Mouse (Mus musculus) limb, embryonic 13.5 days (tissue): ENCODE results near the gene Akap8. TPM values are rescaled to one million over a fixed set of nuclear protein-coding genes. Genes with fewer than 3 reads are reported as not detected.

Experiments used
- ATAC-seq: fragments of 200-750 bp; cut with Nextera tagmentation; 2 replicates; pipeline ENCODE4 v1.8.0; 2017; ENCODE audit warnings: low read depth, moderate number of reproducible peaks, moderate TSS enrichment; ENCODE audit not compliant: low FRiP score
- H3K27ac ChIP-seq: fragments of 300-500 bp; sonication (generic); 2 replicates; pipeline ENCODE4 v1.5.1; 2015; ENCODE audit warnings: inconsistent platforms, mild to moderate bottlenecking, moderate library complexity
- H3K27me3 ChIP-seq: fragments of 300-500 bp; sonication (generic); 2 replicates; pipeline ENCODE4 v1.6.1; 2015; ENCODE audit warnings: mild to moderate bottlenecking, inconsistent platforms
- H3K36me3 ChIP-seq: fragments of 300-500 bp; sonication (generic); 2 replicates; pipeline ENCODE4 v1.6.1; 2015; ENCODE audit warnings: inconsistent platforms, mild to moderate bottlenecking, moderate library complexity
- H3K4me1 ChIP-seq: fragments of 300-500 bp; sonication (generic); 2 replicates; pipeline ENCODE4 v1.6.1; 2015; ENCODE audit warnings: inconsistent platforms
- H3K4me2 ChIP-seq: fragments of 300-500 bp; sonication (generic); replicated peaks from 2 replicates; pipeline ENCODE4 v1.6.1; 2015; ENCODE audit warnings: inconsistent platforms, mild to moderate bottlenecking, moderate library complexity
- H3K4me3 ChIP-seq: fragments of 300-500 bp; sonication (generic); 2 replicates; pipeline ENCODE4 v1.5.1; 2015; ENCODE audit warnings: moderate library complexity, mild to moderate bottlenecking, inconsistent platforms
- H3K9ac ChIP-seq: fragments of 300-500 bp; sonication (generic); 2 replicates; pipeline ENCODE4 v1.6.1; 2015; ENCODE audit warnings: mild to moderate bottlenecking, inconsistent platforms
- H3K9me3 ChIP-seq: fragments of 300-500 bp; sonication (generic); 2 replicates; pipeline ENCODE4 v1.6.1; 2016; ENCODE audit warnings: inconsistent platforms
- WGBS: fragments of 180-500 bp; shearing (Covaris S2); methylation state at CpG from one replicate; pipeline ENCODE4 v1.1.7; 2015; 5-methylcytosine and 5-hydroxymethylcytosine counted together
- polyA plus RNA-seq: library from polyadenylated mRNA; unstranded; fragments of >200 nt; fragmentation: Nextera tagmentation; extraction: Ambion mirVana; gene quantifications from 2 replicates; pipeline ENCODE4 v1.2.1, GENCODE M21; 2015

Gene Akap8
- polyA plus RNA-seq, 1 experiment from 2014 or later, result 123 TPM

DNA sequence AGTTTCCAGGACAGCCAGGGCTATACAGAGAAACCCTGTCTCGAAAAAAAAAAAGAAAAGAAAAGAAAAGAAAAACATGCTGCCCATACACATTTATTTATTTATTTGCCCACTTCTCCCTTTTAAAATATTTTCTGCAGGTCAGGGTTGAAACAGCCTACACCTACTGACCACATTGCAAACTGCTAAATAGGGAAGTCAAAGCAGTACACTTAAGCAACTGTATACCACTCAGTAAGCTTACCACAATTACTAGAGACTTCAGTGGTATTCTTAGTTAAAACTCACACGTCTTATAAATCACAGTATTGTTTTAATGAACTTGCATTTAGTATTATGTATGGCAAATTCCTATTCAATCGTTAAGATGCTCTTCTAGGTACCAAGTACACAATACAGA is 40.5 kb downstream of the Akap8 start:
- Histone ChIP-seq H3K9me3 (no peaks in the 10 kb centered on the region), H3K4me3 (no peak overlapping the region), H3K4me2 (no peak overlapping the region), H3K9ac (no peak overlapping the region), H3K4me1 (peaks cover 29% of the 10 kb centered on the region), H3K27me3 (no peaks in the 10 kb centered on the region), H3K27ac (no peak overlapping the region), H3K36me3 (no peaks in the 10 kb centered on the region)
- WGBS, result 83% methylated on average over 3 of the region's 3 CpGs
- ATAC-seq, result no peak

DNA sequence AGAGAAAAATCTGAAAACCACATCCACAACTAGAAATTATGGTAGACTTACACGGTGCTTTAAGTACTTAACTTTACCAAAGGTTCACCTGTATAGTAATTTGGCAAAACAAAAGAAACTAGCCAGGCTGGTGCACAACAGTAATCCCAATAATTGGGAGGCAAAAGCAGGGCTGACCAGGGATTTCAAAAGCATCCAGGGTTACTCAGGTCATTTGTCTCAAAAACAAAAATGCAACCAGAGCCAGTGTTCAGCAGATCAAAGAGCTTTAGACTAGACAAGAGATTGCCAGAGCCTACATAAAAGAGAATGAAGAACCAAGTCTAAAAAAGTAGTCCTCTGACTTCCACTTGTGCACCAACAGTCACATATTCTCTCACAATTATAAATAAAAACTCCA is 43.8 kb downstream of the Akap8 start:
- H3K4me1 ChIP-seq, result peaks cover 12% of the 10 kb centered on the region
- no peaks in the 10 kb centered on the region for H3K27me3 ChIP-seq
- 86% methylated on average over 1 of the region's 1 CpGs for WGBS
- H3K4me3 ChIP-seq, result no peak overlapping the region
- no peaks in the 10 kb centered on the region for H3K36me3 ChIP-seq
- no peak overlapping the region for H3K9ac ChIP-seq
- ATAC-seq, result no peak
- H3K27ac ChIP-seq, result no peak overlapping the region
- H3K9me3 ChIP-seq, result no peaks in the 10 kb centered on the region
- H3K4me2 ChIP-seq, result no peak overlapping the region

DNA sequence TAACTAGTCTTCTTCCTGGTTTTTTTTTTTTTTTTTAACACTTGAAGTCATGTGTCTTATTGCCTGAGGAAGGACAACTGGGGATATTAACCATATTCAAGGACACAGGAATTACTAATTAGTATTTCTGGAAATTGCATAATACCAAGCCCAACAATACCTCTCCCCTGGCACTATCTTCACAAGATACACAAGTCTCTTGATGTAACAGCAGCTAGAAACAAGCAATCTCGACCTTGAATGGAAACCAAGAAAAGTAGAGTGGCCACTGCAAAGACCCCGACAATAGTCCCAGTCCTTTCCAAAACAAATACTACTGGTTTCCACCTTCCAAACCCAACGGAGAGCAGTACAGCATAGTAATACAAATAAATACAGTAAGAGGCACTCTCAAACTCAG is 45.5 kb downstream of the Akap8 start:
- H3K36me3 ChIP-seq, result no peaks in the 10 kb centered on the region
- H3K4me2 ChIP-seq, result no peak overlapping the region
- H3K9ac ChIP-seq, result no peak overlapping the region
- no peak for ATAC-seq
- no peaks in the 10 kb centered on the region for H3K9me3 ChIP-seq
- H3K27ac ChIP-seq, result no peak overlapping the region
- H3K4me3 ChIP-seq, result no peak overlapping the region
- 94% methylated on average over 3 of the region's 3 CpGs for WGBS
- H3K27me3 ChIP-seq, result no peaks in the 10 kb centered on the region
- H3K4me1 ChIP-seq, result peaks cover 6% of the 10 kb centered on the region; the same call in 1 of the 2 replicates

DNA sequence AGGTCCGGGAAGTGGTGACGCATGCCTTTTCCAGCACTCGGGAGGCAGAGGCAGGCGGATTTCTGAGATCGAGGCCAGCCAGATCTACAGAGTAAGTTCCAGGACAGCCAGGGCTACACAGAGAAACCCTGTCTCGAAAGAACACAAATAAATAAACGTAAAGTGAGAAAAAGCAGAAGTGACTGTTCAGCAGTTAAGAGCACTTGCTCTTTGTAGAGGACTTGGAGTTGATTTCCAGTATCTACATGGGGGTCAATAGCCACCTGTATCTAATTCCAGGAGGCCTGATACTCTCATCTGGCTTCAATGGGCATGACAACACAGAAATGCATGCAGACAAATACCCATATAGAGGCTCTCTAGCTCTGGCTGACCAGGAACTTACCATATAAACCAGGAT is 51.9 kb downstream of the Akap8 start:
- ATAC-seq, result no peak
- H3K4me1 ChIP-seq, result peaks cover 8% of the 10 kb centered on the region; the same call in 1 of the 2 replicates
- WGBS, result 92% methylated on average over 7 of the region's 7 CpGs

DNA sequence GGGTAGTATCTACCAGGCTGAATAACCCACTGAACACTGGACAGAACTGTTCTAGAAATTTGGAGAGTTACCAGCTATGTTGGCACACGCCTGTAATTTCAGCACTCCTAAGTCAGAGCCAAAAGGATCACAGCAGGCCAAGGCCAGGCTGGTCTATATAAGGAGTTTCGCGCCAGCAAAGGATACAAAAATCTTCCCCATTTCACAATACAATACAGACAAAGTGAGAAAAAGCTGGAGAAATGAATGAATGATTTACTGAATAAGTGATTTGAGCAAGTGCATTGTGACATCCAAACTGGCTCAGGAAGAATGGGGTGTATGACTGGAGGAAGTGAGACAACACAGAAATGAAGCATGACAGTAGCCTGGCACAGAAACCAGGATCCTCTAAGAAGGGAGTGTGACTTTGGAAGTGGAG is 52.5 kb downstream of the Akap8 start:
- Histone ChIP-seq H3K4me1 (peaks cover 8% of the 10 kb centered on the region; the same call in 1 of the 2 replicates), H3K27me3 (no peaks in the 10 kb centered on the region)

More for the DNA sequence above, 51.9 kb downstream of the Akap8 start:
- H3K9me3 ChIP-seq, result no peaks in the 10 kb centered on the region
- no peak overlapping the region for H3K9ac ChIP-seq
- H3K4me3 ChIP-seq, result no peak overlapping the region
- H3K27ac ChIP-seq, result no peak overlapping the region
- H3K27me3 ChIP-seq, result no peaks in the 10 kb centered on the region
- H3K4me2 ChIP-seq, result no peak overlapping the region
- no peaks in the 10 kb centered on the region; the same call in none of the 2 replicates for H3K36me3 ChIP-seq

DNA sequence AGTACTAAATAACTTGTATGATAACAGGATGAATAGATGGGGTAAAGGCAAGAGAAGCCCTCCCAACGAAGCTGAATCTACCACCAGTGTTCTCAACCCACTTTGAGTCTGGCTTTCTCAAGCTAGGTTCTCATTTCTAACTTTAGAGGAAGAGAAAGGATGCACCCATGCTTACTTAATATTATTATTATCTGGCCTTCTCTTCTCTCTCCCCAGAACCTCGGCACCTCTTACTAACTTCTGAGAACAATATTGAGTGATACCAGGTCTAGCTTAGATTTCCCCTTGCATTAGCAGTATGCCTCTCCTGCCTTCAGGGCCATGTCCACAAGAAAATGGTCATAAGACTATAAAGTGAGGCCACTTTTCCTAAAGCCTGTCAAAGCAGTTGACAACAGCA is 52.9 kb downstream of the Akap8 start:
- H3K9ac ChIP-seq, result no peak overlapping the region
- no peak for ATAC-seq
- no peak overlapping the region for H3K27ac ChIP-seq
- H3K9me3 ChIP-seq, result no peaks in the 10 kb centered on the region
- H3K4me2 ChIP-seq, result no peak overlapping the region
- H3K4me3 ChIP-seq, result no peak overlapping the region
- H3K27me3 ChIP-seq, result no peaks in the 10 kb centered on the region
- H3K36me3 ChIP-seq, result no peaks in the 10 kb centered on the region; the same call in none of the 2 replicates
- H3K4me1 ChIP-seq, result peaks cover 8% of the 10 kb centered on the region; the same call in 1 of the 2 replicates
- 82% methylated on average over 2 of the region's 2 CpGs for WGBS

More for the DNA sequence above, 52.5 kb downstream of the Akap8 start:
- Histone ChIP-seq H3K9me3 (no peaks in the 10 kb centered on the region), H3K4me2 (no peak overlapping the region), H3K36me3 (no peaks in the 10 kb centered on the region; the same call in none of the 2 replicates), H3K9ac (no peak overlapping the region), H3K4me3 (no peak overlapping the region), H3K27ac (no peak overlapping the region)
- 93% methylated on average over 3 of the region's 3 CpGs for WGBS
- ATAC-seq, result no peak

DNA sequence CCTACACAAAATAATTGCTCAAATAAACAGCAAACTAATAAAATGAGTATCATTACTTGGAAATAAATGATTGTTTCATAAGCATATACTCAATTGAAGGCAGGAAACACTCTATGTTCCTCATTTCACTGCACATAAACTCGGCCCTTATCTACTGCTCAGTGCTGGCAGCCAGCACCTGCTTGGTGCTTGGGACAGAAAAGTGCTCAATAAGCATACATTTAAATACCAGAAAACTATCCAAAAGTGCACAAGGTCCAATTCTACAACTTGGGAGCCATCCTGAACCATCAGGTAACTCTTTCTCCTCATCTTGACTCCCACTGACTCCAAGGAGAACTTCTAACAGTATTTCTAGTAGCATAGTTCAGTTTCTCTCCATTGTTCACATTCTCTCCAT is 53.4 kb downstream of the Akap8 start:
- Histone ChIP-seq H3K4me2 (no peak overlapping the region), H3K27ac (no peak overlapping the region), H3K27me3 (no peaks in the 10 kb centered on the region), H3K9ac (no peak overlapping the region), H3K4me3 (no peak overlapping the region), H3K4me1 (peaks cover 8% of the 10 kb centered on the region; the same call in 1 of the 2 replicates), H3K36me3 (no peaks in the 10 kb centered on the region; the same call in none of the 2 replicates), H3K9me3 (no peaks in the 10 kb centered on the region)
- ATAC-seq, result no peak
- 100% methylated on average over 1 of the region's 1 CpGs for WGBS

DNA sequence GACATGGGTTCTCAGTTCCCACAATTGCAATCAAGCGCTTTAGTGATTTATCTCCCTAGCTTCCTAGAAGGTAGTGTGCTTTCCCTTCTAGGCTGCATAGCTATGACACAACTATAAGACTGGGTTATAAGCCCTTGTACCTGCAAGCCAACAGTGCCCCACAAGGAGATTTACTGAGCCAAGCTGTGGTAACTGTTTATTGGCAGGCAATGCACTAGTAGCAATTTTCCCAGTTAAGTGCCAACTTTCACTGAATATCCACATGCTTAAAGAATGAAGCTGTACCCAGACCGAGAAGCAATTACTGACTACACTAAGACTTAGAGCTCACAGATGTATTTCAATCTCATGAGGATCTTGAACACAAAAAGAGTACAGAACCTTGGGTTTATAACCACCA is 57.4 kb downstream of the Akap8 start:
- Histone ChIP-seq H3K27me3 (no peaks in the 10 kb centered on the region), H3K9ac (no peak overlapping the region), H3K4me2 (no peak overlapping the region), H3K4me1 (no peaks in the 10 kb centered on the region), H3K36me3 (peaks cover 2% of the 10 kb centered on the region), H3K9me3 (no peaks in the 10 kb centered on the region), H3K4me3 (no peak overlapping the region), H3K27ac (no peak overlapping the region)
- ATAC-seq, result no peak
- WGBS, result 84% methylated on average over 2 of the region's 2 CpGs

DNA sequence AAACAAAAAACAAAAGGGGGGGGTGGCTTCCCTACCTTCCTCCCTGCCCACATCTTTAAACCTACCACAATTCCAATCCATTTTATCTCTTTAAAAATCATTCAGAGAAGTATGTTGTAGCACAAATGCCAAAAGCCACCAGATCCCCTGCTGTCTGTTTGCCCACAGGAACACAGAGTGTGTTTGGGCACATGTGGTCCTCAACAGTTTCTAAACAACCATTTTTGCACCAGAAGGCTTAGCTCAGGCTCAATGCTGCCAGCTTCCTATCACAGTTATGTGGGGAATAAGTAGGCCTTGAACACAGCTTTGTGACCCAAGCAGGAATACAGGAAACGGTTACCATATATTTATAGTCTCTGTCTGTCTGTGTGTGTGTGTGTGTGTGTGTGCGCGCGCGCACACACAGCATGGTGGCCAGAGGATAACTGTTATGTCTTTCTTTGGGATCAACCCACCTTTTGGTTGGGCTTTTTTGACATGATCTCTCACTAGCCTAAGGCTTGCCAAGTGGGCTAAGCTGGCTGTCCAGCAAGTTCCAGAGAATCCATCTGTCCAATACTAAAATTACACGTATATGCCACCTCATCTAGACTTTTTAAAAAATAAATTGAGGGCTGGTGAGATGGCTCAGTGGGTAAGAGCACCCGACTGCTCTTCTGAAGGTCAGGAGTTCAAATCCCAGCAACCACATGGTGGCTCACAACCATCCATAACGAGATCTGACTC is 58.0 kb downstream of the Akap8 start:
- Histone ChIP-seq H3K9ac (no peak overlapping the region), H3K36me3 (peaks cover 2% of the 10 kb centered on the region), H3K9me3 (no peaks in the 10 kb centered on the region), H3K4me3 (no peak overlapping the region), H3K4me2 (no peak overlapping the region), H3K27ac (no peak overlapping the region), H3K4me1 (no peaks in the 10 kb centered on the region), H3K27me3 (no peaks in the 10 kb centered on the region)
- no peak for ATAC-seq
- WGBS, result 97% methylated on average over 8 of the region's 8 CpGs

DNA sequence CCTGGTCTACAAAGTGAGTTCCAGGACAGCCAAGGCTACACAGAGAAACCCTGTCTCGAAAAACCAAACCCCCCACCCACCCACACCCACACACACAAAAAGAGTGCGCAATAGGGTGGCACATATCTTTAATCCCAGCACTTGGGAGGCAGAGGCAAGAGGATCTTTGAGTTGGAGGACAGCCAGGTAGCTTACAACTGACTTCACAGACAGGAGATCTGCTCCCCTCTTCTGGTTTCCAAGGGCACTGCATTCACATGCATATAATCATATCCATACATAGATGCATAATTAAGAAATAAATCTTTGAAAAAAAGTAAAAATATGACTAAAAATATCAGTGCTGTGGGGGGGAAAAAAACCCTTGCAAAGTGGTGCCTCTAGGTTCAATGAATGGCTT is 62.2 kb downstream of the Akap8 start:
- no peak overlapping the region for H3K9ac ChIP-seq
- H3K27ac ChIP-seq, result no peak overlapping the region
- 98% methylated on average over 2 of the region's 2 CpGs for WGBS
- ATAC-seq, result no peak
- H3K4me3 ChIP-seq, result no peak overlapping the region
- H3K4me2 ChIP-seq, result no peak overlapping the region
- peaks cover 2% of the 10 kb centered on the region; the same call in 1 of the 2 replicates for H3K36me3 ChIP-seq
- no peaks in the 10 kb centered on the region for H3K27me3 ChIP-seq
- H3K4me1 ChIP-seq, result peaks cover 3% of the 10 kb centered on the region; the same call in 1 of the 2 replicates
- H3K9me3 ChIP-seq, result no peaks in the 10 kb centered on the region

DNA sequence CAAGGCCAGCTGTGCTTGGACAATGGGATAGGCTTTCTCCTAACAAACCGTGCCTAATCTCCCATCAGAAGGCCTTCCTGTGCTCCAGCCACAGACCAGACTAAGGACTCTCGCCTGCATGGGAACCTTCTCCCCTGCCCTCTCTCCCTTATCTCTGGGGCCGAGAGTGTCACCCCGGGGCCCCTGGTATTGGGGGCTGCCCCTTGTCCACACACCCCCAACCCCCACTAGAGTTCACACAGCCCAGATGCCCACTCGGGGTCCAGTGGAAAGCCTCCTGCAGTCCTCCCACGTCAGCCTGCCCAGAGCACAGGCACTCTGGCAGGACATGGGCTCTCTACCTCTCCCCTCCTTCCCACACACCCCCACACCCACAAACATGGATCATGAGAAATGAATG is 63.1 kb downstream of the Akap8 start:
- no peak for ATAC-seq
- H3K4me1 ChIP-seq, result peaks cover 3% of the 10 kb centered on the region; the same call in 1 of the 2 replicates
- WGBS, result 87% methylated on average over 6 of the region's 6 CpGs

DNA sequence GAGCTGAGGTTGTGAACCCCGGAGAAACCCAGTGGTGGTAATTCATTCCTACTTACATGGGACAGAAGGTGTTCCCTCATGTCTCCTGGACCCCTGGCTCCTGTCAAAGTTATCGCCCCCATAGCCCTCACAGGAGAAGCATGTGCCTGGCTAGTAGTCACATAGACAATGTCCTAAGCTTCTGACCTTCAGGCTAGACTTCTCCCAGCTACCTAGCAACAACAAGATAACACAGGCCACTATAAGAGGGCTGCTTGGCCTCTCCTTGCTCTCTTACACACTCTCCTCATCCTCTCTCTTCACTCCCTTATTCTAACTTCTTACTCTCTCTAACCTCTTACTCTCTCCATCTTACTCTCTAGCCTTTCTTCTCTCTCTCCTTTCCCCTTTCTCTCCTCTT is 63.6 kb downstream of the Akap8 start:
- 92% methylated on average over 2 of the region's 2 CpGs for WGBS
- Histone ChIP-seq H3K4me1 (peaks cover 3% of the 10 kb centered on the region; the same call in 1 of the 2 replicates), H3K9ac (no peak overlapping the region), H3K9me3 (no peaks in the 10 kb centered on the region), H3K4me2 (no peak overlapping the region), H3K27ac (no peak overlapping the region), H3K36me3 (peaks cover 13% of the 10 kb centered on the region), H3K4me3 (no peak overlapping the region), H3K27me3 (no peaks in the 10 kb centered on the region)
- no peak for ATAC-seq

More for the DNA sequence above, 63.1 kb downstream of the Akap8 start:
- peaks cover 9% of the 10 kb centered on the region; the same call in 1 of the 2 replicates for H3K36me3 ChIP-seq
- H3K27me3 ChIP-seq, result no peaks in the 10 kb centered on the region
- H3K9me3 ChIP-seq, result no peaks in the 10 kb centered on the region
- H3K27ac ChIP-seq, result no peak overlapping the region
- H3K4me2 ChIP-seq, result no peak overlapping the region
- H3K4me3 ChIP-seq, result no peak overlapping the region
- H3K9ac ChIP-seq, result no peak overlapping the region

DNA sequence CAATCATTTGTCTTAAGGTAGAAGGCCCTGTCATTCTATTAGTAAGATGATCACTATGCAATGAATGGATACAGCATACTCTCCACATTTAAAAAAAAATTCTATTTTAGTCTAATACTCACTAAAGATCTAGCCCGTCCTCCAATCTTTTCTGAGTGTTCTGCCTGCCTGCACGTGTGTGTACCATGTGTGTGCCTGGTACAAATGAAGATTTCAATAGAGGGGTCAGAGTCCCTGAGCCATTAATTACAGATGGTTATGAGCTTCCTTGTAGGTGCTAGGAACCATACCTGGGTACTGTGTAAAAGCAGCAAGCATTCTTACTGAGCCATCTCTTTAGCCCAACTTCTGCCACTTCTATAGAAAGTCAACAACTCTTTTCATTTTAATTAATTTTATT is 64.1 kb downstream of the Akap8 start:
- no peak overlapping the region for H3K9ac ChIP-seq
- peaks cover 15% of the 10 kb centered on the region for H3K36me3 ChIP-seq
- no peaks in the 10 kb centered on the region for H3K9me3 ChIP-seq
- no peaks in the 10 kb centered on the region for H3K27me3 ChIP-seq
- H3K27ac ChIP-seq, result no peak overlapping the region
- ATAC-seq, result no peak
- peaks cover 3% of the 10 kb centered on the region; the same call in 1 of the 2 replicates for H3K4me1 ChIP-seq
- 72% methylated on average over 2 of the region's 2 CpGs for WGBS
- H3K4me2 ChIP-seq, result no peak overlapping the region
- H3K4me3 ChIP-seq, result no peak overlapping the region
